Mouse (Mus musculus) MEL (cell line): ENCODE data around the gene E330017A01Rik.

Source experiments
- CTCF ChIP-seq, 3 experiments: IDR thresholded peaks in 2 of 3; conservative IDR thresholded peaks in 1 of 3; 2 replicates each; pipeline ENCODE4 v1.5.1; 2011 to 2012; ENCODE audit warnings: low read length in 3 of 3, low read depth in 2 of 3, mild to moderate bottlenecking in 2 of 3, improper control_type of control experiment in 1 of 3, inconsistent platforms in 1 of 3, mixed read lengths in 1 of 3, moderate library complexity in 1 of 3; ENCODE audit not compliant: control insufficient read depth in 1 of 3, insufficient read depth in 1 of 3, poor library complexity in 1 of 3, severe bottlenecking in 1 of 3
- EP300 ChIP-seq, 2 experiments: IDR thresholded peaks; 2 replicates each; pipeline ENCODE4 v1.6.1; 2011; ENCODE audit warnings: improper control_type of control experiment in 2 of 2, low read length in 2 of 2, low read depth in 1 of 2, mild to moderate bottlenecking in 1 of 2
- MAX ChIP-seq: IDR thresholded peaks from 2 replicates; pipeline ENCODE4 v1.6.1; 2011; ENCODE audit warnings: low read length, improper control_type of control experiment
- POLR2A ChIP-seq, 2 experiments: IDR thresholded peaks; 2 replicates each; pipeline ENCODE4 v1.6.1; 2011 to 2012; ENCODE audit warnings: low read length in 2 of 2, mild to moderate bottlenecking in 2 of 2, control low read depth in 1 of 2, improper control_type of control experiment in 1 of 2, low read depth in 1 of 2, moderate library complexity in 1 of 2; ENCODE audit not compliant: control insufficient read depth in 1 of 2, insufficient read depth in 1 of 2, poor library complexity in 1 of 2
- POLR2AphosphoS5 ChIP-seq: IDR thresholded peaks from 2 replicates; pipeline ENCODE4 v1.6.1; 2012; ENCODE audit warnings: low read depth, borderline replicate concordance, mild to moderate bottlenecking, inconsistent platforms, low read length, moderate library complexity, mixed read lengths
- SMC3 ChIP-seq: IDR thresholded peaks from 2 replicates; pipeline ENCODE4 v1.6.1; 2011; ENCODE audit warnings: low read depth, low read length, improper control_type of control experiment

DNA sequence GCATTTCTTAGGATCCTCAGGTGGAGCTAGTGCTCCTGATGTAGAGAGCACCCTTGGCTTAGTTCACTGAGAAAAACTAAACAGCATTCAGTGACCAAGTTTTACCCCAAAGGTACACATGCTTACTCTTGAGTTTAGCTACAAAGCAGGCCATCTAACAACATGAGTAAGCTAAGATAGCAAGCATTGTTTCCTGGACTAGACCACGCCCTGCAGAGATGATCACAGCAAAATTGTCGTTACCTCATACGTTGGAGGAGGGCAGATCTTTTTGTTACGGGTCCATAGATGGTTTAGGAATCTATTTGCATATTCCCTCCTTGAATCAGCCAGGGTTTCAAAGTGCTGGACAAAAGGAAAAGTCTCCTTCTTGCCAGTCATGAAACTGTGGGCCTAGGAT, 1.1 kb downstream of the E330017A01Rik start:
- no peak for TF ChIP-seq CTCF (IDR thresholded peaks at IDR 0.05 in 2 of 3, conservative IDR thresholded peaks at IDR 0.05 in 1 of 3; ENCODE audit: control insufficient read depth in 1 of 3, insufficient read depth in 1 of 3, low read depth in 2 of 3, low read length in 3 of 3, poor library complexity in 1 of 3, severe bottlenecking in 1 of 3)
- no peak for TF ChIP-seq POLR2AphosphoS5
- peak; percentile 38 to 45; a peak in 3 of 4 replicates for TF ChIP-seq EP300 (IDR thresholded peaks at IDR 0.05; ENCODE audit: low read depth in 1 of 2, low read length in 2 of 2)
- TF ChIP-seq POLR2A (IDR thresholded peaks at IDR 0.05; ENCODE audit: control insufficient read depth in 1 of 2, insufficient read depth in 1 of 2, low read depth in 1 of 2, low read length in 2 of 2, poor library complexity in 1 of 2), result peak in 1 of 2 experiments; percentile 40; a peak in 1 of 4 replicates
- TF ChIP-seq MAX, result no peak; the same call in 1 of the 2 replicates
- no peak for TF ChIP-seq SMC3
